Mouse (Mus musculus) telencephalon, adult 2 months (tissue): ENCODE data around the gene Noto.
A peak's percentile ranks its signal among the peaks of the same experiment; 100 is the strongest.
"Not testable (repeated sequence)": the region's sequence is repeated elsewhere in the genome, so short reads cannot be mapped to it uniquely, and the experiment has no call there.

Experiments
- DNase-seq: peaks from one replicate; pipeline ENCODE4 v3.0.0-alpha.2; 2011; ENCODE audit warnings: low read depth, low spot score

Noto gene

GRCm38 (mm10) chr6:85431274-85431841 is 7.7 kb downstream of the Noto start:
- no peak for DNase-seq

GRCm38 (mm10) chr6:85431842-85432431 is 8.3 kb downstream of the Noto start, which contains the start of gene Smyd5:
Gene Smyd5, plus strand, starts transcription at chr6:85431989.
- no peak for DNase-seq

DNA sequence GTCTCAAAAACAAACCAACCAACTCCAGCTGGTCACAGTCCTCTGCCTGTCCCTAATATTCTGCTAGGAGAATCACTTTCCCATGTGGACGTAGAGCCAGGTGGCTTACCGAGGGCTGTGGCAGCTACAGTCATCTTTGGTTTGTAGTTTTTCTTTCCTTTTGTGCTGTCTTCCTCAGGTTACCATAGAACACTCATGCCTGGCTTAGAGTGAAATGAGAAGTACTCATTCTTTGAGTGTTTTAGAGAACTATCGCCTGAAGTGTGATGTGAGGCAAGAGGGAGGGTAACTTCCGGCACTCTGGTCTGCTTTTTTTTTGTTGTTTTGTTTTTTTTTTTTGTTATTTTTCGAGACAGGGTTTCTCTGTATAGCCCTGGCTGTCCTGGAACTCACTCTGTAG is 10.2 kb downstream of the Noto start:
- no peak for DNase-seq

- no peak for DNase-seq
Measured at GRCm38 (mm10) chr6:85436204-85436603, 12.5 kb downstream of the Noto start.

GRCm38 (mm10) chr6:85436631-85437030 is 12.9 kb downstream of the Noto start:
- no peak for DNase-seq

GRCm38 (mm10) chr6:85441142-85441541 is 17.5 kb downstream of the Noto start:
- DNase-seq, result no peak

DNA sequence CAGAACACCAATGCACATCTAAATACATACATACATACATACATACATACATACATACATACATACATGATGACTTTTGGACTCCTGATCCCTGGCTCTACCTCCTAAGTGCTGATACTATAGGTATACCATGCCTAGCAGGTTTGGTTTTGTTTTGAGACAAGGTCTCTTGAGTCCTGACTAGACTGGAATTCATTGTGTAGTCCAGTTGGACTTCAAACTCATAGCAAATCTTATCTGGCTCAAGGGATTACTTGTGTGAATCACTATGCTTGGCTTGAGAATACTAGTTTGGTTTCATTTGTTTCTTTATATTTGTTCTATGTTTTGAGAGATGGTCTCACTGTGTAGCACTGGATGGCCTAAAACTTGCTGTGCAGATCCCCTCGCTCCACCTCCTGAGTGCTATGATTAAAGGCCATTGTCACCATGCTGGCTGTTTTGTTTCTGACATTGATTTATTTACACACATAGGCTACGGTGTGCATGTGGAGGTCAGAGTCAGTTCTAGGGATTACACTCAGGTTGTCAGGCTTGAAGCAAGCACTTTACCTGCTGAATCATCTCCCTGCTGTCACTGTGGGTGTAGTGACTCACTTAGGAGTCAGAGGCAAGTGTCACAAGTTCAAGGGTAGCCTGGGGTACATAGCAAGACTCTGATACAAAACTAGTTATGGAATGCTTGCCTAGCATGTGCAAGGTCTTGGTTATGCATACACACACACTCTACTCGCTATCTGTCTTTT is 20.0 kb downstream of the Noto start:
- DNase-seq, result no peak

DNA sequence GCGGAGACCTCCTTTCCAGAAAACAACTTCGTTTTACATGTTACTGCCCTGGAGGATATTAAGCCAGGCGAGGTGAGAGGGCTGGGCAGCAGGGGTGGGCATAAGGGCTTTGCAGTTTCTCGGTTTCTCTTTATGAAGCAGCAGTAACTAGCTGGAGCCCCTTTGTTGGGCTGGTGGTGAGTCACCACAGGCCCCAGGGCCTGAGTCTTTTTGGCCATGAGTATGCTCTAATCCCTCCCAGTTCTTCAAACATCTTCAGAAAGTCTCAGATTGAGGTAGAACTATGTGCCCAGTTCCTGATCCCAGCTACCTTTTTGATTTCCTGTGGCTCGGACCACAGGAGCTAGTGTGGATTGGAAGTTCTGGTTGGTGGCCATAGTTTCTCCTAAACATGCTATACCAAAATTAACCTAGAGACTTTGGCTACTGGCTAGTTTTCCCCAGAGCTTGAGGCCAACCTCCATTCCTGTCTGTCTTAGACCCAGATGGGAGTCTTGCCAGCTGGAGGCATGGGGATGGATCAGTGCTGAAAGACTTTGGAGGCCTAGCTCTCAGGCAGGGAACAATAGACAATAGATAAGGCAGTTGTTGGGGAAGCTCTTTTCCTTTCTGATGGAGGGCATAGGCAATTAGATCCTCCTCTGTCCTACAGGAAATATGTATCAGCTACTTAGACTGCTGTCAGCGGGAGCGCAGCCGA is 20.7 kb downstream of the Noto start:
- DNase-seq, result no peak

GRCm38 (mm10) chr6:85445286-85445685 is 21.6 kb downstream of the Noto start:
- no peak for DNase-seq

- no peak for DNase-seq
Measured at GRCm38 (mm10) chr6:85447351-85447750, 23.7 kb downstream of the Noto start.

- DNase-seq, result not testable (repeated sequence)
Measured at GRCm38 (mm10) chr6:85450140-85450539, 26.5 kb downstream of the Noto start.

DNA sequence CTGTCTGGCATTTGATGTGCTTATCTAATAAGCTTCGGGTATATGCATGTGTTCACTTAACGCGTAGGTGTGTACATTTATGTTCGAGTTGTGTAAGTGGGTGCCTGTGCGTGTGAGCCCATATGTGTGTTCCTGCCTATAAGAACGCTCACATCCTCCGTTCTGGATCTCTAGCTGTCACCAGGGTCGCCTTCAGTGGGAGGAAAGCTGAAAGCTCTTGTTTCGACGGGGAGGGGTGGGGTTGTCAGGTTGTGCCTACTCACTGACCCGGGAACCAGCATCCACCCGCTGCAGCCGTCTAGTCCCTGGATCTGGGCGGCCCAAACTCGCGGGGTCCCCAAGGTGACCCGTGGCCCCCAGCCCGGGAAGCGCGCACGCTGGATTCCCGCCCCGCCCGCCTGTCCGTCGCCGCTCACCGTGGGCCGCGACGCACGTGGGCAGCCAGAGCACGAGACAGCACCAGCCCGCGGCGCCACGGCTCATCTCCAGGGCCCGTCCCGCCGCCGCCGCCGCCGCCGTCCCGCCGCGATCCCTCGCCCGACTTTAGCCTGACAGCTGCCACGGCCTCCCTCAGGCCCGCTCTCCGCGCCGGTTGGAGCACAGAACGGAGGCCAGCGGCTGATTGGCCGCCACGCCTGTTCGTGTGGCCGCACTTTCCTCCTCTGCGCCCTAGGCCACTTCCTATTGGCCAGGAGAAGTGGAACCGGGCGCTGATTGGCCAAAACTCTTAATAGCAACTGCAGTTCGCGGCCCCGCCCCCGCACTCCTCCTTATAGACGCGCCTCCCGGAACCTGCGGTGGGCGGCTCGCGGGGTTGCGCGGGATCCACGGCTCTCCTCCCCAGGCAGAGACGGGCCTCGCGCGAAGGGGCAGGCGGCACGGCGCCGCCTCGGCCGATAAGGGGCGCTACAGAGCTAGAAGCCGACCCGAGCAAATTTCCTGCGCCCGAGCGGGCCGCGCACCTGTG is 27.3 kb downstream of the Noto start, which contains the start of gene Cct7:
Gene Cct7 (plus strand): TSS at position 818 of the 967 bp plus-strand sequence.
- DNase-seq, result peak; percentile 98

GRCm38 (mm10) chr6:85451664-85452410 is 28.2 kb downstream of the Noto start, which contains the start of gene Pradc1:
Gene Pradc1, minus strand, starts transcription at chr6:85451970.
- peak; percentile 99 for DNase-seq

- no peak for DNase-seq
Measured at GRCm38 (mm10) chr6:85452411-85452665, 28.7 kb downstream of the Noto start.

GRCm38 (mm10) chr6:85452816-85453215 is 29.1 kb downstream of the Noto start:
- DNase-seq, result no peak

DNA sequence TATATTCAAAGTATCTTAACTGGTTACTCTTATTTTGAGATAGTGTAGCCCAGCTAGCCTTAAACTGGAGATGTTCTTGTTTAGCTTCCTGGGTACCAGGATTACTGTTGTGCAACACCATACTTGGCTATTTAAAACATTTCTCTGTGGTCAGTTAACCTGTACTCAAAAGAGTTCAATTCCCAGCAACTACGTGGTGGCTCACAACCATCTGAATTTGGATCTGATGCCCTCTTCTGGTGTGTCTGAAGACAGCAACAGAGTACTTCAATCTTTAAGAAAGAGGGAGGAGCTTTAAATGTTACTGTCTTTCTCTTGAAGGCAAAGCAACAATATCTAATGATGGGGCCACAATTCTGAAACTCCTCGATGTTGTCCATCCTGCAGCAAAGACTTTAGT is 35.9 kb downstream of the Noto start:
- no peak for DNase-seq

DNA sequence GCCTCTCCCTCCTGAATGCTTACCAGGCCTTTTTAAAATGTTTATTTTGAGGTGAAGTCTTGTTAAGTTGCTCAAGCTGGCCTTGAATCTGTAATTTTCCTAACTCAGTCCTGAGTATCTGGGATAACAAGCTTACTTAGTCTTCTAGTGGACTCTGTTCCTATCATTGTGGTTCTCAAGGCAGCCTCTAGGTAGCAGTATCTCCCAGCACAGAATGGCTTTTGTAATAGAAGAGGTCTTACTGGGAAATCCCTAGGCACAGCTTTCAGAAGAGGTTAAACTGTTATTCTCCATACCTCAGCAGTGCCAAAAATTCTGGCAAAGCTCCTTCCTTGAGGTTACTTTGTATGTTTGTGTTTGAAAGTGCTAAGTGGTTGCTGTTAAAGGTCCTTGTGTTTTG is 41.7 kb downstream of the Noto start:
- DNase-seq, result no peak

DNA sequence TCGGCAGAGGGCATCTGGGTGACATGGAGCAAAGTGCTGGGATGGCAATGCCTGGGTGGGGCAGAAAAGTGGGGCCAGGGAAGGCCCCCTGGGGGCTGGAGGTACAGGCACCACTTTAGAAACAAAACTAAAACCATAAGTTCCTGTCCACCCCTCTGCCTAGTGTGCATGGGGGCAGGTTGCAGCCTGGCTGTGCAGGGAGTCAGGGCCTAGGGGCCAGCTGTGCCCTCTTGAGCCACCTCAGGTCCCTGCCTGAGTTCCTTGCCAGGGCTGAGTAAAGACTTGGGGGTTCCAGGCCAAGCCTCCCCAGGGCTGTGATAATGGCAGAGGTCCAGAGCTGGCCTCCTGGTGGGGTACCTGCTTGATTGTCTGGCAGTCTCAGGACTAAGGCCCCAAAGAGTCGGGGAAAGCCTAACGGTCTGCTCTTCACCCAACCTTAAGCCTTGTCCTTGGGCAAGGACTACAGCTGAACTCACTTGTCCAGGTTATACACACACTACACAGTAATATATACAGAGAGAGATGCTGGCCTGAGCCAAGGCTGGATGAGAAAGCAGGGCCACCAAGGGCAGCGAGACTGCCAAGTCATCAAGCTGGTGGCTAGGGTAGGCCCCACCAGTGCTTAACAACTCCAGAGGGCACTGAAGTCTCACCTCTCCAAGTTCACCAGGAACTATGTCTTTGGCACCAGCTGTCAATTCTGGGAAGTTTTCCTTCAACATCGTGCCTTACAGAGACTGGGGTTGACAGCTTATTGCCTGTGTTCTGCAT is 46.2 kb downstream of the Noto start:
- DNase-seq, result no peak

DNA sequence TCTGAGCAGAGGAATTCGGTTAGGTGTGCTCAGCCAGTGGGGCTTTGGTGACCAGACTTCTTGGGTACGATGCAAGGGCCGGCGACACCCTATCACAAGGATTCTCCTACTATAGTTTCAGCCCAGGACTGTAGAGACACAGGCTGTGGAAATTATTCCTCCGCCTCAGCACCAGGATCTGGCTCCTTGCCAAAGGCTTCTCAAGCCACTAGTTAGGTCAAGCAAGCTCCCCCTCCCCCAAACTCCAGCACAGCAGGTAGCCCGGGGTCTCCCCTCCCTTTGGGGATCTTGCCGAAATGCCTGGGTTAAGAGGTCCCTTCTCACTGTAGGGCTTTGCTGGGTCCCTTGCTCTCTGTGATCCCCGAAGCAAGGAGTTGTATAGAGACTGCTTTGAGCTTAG is 48.3 kb downstream of the Noto start:
- DNase-seq, result no peak

GRCm38 (mm10) chr6:85472542-85472941 is 48.9 kb downstream of the Noto start:
- DNase-seq, result no peak
